Mouse (Mus musculus): ENCODE measurements around the gene Sorcs2.

Gene Sorcs2

DNA sequence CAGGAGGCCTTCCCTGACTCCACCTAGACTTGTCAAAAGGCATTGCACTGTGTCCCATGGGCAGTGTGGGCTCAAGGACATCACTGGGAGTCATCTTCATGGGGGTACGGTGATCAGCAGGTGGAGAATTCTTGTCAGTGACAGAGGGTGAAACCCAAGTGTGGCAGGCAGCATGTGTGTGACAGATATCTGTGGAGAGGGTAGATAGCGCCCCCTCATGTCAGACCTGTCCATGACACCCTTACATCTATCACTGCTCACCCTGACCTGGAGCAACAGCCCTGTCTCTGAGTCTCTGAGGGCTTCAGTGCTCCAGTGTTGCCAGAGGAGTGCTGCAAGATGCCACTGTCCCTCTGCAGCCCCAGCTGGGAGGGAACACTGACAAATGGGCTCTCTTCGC lies 343.4 kb downstream of the Sorcs2 start:
- no peak for DNase-seq

DNA sequence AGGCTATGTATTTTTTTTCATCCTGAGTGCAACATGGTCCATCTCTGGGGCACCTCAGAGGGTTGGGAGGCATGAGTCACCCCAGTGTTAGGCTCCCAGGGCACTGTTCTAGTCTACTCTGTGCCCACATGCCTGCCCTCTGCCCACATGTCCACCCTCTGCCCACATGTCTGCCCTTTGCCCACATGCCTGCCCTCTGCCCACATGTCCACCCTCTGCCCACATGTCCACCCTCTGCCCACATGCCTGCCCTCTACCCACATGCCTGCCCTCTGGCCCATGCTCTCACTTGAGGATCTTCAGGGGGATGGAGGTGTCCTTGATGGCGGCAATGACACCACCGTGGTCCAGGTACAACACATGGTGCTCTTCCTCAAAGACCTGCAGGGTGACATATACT lies 354.8 kb downstream of the Sorcs2 start:
- no peak for DNase-seq

DNA sequence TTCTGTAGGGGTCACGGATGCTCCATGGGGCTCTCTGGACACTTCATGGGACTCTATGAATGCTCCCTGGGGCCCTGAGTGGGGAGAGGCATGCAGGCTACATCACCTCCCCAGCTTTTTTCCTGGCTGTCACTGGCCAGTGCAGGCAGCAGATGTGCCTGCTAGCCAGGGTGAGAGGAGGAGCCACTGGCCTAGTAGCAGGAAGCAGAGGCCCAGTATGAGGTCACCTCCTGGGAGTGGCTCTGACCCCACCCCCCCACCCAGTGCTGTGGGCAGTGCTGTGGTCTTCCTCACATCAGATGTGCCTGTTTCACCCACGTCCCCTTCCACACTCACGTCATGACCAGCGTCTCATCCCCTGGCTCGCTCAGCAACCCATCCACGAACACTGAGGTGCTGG lies 356.2 kb downstream of the Sorcs2 start:
- peak in 1 of 2 experiments; percentile 27 for DNase-seq

DNA sequence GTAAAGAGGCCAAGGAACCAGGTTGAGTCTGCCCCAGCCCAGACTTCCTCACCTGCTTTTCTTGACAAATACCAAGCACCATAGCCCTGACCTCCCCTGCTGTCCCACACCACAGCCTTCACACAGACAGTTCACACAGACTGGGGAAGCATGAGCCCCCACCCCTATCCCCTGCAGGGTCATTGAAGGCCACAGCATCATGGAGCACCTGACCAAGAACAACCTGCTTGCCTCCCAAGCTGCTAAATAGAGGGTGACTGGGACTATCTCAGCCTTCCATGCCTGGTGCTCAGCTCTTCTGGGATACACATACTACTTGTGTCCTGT lies 356.7 kb downstream of the Sorcs2 start:
- DNase-seq, result no peak

DNA sequence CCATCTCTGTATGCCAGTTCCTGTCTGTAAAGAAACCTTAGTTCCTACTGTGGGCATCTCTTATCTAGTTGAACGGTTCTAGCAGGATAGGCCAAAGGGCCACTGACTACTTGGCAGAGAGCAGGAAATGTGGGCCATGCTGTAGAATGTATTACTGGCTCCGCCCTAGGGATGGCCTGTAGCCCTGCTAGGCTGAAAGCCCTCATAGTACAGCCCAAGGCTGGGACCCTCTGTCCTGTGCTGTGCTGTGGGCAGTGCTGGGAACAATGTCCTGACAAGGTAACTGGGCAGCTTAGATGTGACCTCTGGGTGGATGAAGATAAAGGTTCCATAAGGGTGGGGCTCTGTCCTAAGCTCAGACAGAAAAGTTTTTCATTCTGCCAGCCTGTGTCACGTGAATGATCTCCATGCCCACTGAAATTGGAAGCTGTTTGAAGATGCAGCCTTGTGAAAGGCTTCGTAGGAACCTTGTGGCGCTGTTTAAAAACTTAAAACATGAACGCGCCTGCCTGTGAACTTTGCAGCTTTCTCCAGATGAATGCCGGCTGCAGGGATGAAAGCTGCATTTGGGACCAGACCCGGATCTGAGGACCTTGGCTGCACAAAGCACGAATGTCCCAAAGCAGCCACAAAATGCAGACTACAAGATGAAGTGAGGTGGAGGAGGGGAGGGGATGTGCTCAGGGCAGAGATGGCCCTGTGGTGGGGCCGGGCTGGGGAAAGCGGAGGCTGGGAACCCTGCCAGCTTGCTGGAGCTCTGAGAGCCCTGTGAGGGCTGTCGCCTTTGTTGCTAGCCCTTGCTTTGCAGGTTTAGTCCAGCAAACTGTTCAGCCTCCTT lies 357.3 kb downstream of the Sorcs2 start:
- DNase-seq, result peak in 1 of 2 experiments; percentile 30

DNA sequence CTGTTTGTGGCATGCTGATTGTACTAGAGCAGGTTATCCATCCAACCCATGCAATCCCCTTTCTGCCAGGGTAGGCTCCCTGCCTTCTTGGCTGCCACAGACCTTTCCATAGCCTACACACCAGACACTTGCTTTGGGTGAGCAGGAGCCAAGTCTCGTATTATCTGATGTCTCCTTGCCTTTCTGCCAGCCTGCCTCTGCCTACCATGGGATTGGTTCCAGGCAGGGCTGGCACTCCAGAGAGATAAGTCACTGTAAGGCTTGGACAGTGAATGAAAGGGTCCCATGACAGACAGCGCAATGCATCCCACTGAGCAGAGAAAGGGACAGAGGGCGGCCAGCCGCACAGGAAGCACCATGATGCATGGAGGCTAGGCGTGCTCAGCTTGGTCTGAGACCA lies 358.3 kb downstream of the Sorcs2 start:
- no peak for DNase-seq

DNA sequence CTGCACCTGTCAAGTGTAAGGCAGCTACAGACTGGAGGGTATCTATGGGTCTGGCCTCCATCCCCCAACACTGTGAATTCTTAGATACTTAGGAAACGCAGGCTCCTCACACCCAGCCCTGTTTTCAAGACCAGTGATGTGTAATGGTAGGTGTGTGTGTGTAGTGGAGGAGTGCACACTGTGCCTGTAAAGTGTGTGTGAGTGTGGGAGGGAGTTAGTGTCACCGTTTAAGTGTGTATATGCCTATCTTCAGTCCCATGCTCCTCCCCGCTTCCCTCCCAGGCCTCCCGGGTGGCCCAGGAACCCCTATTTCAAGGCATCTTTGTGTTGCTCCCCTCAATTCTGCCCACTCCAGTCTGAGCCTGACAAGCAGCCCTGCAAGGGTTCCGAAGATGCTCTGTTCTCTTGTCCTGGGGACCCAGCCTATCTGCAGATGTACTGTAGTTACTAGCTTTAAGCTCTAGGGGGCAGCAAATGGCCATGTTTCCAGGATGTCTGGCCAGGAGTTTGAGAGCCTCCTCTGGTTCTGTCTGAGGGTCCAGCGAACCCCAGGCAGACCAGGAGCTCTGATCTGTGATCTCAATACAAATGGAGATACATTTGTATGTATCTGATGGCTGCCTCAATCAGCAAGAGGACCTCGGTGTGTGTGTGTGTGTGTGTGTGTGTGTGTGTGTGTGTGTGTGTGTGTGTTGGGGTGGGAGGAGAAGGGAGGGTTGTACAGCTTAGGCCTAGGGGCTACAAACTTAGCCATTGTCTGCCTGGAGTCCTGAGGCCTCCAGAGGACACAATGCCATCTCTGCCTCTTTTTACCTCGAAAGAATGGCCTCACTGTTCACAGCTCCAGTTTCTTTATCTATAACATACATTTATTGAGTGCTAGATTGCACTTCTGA lies 364.2 kb downstream of the Sorcs2 start:
- DNase-seq, result peak; percentile 28 to 46

DNA sequence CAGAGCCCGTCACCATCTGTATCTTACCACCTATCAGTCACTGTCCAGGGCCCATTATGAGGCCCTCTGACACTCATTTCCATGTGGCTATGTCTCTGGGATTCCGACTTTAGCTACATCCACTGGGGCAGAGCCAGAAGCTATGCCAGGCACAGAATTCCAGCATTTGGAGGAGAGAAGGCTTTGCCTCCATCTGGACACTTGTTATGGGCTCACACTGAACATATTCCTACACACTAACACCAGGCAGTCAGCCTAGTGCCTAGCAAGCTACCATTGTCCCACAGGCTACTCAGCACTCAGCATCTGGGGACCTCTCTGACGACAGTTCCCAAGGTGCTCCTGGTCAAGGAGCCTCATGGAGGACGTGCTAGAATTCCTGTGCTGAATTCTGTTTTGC lies 372.9 kb downstream of the Sorcs2 start:
- DNase-seq, result no peak

DNA sequence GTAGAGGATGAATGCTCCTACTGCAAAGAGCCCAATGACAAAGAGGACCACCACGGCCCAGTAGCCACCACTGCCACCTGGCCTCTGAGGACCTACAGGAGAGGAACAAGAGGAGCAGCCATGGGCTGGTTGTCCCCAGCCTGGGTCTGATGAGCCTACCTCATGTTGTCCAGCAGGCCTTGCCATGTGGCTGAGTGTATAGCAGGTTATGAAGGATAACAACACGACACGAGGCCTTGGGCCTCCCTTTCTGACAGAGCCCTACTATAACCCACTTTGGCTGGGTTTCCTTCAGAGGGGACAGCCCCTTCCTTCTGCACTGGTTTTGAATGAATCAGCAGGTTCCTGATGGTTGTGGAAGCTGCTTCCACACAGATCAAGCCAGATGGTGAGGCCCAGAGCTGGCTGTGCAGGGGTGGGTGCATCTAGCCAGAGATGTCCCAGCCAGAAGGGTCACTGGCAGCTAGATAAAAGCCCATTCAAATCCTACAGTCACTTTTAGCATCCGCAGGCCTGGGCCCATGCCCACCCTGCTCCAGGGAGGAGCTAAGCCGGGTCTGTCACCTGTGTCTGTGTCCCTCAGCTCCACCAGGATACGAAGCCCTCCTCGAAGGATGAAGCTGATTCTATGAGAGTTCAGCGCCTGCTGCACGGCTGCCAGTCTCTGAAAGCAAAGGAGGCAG lies 373.8 kb downstream of the Sorcs2 start:
- no peak for DNase-seq

DNA sequence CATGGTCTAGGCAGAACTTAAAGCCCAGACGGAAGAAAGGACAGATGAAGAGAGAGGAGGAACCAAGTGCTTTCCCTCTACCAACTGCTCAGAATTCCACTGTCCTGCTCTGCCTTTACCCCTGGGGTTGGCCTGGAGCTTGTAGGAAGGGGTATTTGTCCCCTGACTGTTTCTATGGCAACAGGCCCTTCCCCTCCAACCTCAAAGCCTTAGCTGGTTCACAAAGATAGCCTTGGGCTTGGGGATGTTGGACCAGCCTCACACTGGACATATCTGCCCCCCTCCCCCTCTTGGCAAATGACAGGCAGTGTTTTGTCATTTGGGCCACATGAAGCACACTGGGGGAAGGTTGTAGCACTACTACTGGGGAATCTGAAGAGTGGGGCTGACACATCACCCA lies 375.6 kb downstream of the Sorcs2 start:
- no peak for DNase-seq

DNA sequence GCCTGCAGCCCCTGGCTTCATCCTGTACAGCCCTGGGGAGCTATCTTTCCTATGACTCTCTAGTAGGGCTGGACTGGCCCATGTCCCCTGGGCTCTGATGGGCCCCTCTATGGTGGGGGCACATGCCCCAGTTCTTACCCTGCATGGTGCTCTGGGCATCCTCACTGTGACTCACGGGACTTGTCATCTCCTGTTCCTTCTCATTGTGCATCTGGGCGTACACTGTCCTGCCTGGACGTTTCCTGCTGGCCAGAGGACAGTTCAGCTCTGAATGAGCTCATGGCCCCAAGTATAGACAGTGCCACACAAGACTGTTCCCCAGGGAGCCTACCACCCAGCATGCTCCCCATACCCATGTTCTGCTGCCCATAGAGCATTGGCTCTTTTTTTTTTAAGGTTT lies 376.8 kb downstream of the Sorcs2 start:
- no peak for DNase-seq

DNA sequence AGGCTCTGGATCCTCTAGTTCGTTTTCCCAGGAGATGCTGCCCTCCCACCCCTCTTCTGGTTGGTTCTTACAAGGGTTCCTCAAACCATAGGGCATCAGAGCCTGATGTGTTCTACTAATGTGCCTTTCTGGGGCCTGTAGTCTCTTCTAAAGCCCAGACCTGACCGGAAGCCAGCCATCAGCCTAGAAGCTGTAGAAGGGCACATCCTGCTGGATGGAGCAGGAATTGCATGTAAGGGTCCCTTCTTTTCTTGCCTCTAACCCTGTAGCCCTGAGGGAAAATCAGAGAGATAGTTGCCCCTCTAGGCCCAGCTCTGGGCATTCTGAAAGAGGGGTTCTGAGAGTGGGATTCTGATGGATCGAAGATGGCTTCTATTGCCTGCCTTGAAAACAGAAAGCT lies 379.6 kb downstream of the Sorcs2 start:
- no peak for DNase-seq

DNA sequence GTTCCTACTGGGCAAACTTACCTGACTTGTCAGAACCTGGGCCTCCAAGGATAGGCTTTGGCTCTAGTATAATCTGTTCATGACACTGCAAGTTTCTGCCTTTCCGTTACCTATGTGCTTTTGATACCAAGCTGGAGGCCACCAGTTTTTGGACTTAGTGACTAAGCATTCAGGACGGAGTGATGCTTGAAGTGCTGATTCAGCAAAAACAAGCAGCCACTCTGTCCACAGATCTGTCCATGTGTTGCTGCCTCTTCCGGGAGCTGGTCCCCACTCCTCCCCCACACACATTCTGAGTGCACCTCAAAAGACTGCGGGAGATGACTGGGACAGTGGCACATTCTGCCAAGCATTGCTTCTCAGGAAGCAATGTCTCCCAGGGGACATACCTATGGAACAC lies 388.5 kb downstream of the Sorcs2 start:
- no peak for DNase-seq

DNA sequence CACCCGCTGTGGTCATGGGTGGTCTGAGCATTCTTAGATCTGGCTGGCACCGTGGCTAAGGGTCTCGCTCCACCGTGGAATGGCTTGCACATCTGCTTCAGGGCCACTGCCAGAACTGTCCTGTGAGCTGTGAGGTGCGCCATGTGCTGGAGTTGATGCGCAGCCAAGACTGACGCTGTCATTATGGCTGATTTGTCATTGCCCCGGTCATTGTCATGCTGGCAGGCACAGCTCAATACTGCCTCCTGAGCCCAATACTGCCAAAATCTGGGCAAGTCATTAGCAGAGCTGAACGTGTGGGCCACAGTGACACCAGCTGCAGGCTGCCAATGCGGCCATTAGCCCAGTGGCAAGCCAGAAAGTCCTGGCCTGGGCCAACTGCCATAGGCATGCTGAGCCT lies 390.3 kb downstream of the Sorcs2 start:
- no peak for DNase-seq

DNA sequence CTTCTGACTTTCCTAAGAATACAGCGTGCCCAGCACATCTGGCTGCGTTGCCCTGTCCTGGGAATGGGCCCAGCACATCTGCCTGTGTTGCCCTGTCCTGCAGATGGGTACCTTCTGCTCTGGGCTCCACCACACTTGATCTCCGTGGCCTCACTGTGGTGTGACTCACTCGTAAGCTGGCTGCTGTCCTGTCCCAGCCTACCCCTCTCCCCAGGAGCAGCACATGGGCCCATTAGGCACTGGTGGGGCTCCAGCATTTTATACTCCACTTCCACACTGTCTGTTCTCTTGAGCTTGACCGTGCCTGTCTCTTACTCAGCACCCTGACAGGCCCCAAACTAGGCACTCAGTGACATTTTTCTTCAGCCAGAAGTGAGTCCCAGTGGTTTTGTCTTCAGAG lies 391.4 kb downstream of the Sorcs2 start:
- no peak for DNase-seq

DNA sequence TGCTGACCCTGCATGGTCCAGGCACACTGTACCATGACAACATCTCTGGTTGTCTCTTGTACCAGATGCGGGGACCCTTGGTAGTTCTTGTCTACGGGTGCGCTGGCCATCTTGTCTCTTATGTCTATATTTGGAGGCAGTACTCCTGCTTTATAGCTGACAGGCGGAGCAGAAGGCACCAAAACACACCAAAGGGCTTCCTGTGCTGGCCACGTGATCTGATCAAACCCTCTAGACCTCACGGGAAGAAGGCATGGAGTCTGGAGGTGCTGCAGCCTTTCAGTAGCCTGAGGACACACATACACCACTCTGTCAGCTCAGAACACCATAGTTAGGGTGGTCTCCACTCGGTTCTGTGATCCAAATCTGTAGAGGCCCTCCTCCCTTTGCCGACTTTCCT lies 391.8 kb downstream of the Sorcs2 start:
- DNase-seq, result no peak

DNA sequence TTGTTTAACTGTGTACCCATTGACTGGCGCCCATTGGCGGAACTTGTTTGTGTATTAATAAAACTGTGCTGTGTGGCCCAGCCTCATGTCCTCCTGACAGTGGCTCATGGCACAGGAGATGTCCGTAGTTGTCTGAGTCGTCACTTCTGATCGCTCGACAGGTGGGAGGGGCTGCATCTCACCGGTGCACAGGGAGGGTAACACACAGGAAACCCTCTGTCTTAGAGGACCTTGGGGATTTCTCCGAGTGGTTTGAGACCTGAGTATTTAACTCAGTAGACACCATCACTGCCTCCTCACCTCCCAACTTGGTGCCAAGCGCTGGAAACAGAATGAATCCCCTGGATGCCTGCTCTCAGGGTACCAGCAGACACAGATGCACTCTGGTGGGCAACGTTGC lies 394.1 kb downstream of the Sorcs2 start:
- no peak for DNase-seq

DNA sequence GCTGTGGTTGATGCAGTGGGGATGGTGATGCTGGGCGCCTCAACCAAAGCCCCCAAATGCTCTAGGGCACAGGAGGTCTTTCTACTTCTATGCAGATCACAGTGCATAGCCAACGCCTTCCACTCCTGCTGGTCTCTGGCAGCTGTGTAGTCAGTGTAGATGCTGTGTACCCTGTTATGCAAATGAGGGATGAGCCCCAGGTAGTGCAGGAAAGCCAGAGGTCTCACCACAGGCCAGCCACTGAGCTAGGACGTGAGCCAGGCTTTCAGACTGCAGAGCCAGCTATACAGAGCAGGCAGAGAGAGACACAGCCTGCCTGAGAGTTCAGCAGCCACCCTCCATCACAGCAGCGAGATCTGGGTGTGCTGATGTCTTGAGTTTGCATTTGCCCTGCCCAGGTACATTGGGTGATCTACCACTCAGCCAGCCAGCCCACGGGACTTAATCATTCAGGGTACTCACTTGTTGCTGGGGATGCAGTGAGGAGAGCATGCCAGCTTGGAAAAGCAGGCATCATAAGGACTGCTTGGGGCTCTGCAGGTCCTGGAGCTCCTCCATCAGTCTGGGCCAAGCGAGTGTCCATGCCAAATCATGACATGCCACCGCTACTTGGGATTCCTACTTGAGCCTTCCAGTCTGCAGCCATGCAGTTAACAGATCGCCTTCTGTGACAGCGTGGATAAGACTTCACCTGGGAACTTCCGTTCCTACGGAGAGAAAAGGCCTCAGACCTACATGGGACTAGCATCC lies 407.8 kb downstream of the Sorcs2 start:
- no peak for DNase-seq

DNA sequence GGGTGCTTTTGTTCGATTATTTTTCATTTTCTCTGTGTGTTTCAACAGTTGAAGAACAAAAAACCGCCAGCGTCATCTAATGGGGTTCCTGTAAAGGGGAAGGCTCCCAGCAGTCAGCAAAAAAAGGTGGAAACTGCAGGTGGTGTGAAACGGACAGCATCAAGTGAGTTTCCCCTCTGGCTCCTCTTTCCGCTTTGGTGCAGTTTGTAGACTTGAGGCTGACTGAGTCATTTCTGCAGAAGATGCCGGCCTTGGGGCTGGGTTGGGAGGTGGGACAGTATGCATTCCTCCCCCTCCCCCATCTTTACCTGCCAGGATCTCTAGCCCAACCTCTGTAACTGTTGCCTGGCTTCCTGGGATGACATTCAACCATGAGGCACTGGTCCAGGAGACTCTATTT lies 408.4 kb downstream of the Sorcs2 start:
- DNase-seq, result no peak

DNA sequence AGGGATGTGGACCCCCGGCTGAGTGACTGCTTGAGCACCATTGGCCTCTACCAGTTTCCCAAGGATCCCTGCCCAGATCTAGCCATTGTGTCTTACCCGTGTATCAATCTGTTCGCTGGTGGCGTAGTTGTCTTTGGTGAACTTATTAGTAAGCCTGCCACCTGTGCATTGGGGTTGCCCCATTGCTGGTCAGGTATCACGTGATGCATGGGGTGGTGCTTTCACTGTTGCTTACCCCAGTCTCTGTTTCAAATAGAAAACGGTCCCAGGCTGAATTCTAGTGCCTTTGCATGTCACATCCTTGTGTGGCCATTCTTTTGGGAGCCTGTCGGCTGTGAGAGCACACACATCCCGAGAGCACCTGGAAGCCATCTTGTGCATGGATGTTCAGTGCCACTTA lies 409.9 kb downstream of the Sorcs2 start:
- DNase-seq, result no peak

DNA sequence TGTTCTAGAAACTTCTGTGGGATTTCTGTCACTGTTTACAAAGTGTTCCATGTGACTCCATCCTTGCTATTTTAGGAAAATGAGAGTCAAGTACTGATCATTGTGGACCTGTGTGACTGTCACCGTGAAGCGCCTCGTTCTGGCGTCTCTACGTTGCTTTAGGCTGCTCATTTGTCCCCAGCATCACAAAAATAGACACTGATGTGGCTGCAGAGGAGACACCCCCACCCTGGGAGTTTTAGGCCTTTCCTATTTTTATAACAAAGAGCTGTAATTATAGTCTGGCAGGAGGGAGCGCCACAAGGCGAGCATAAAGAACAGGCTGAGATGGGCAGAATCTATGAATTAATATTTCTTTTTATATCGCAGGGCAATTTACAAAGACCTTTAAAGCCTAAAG lies 412.3 kb downstream of the Sorcs2 start:
- DNase-seq, result no peak

DNA sequence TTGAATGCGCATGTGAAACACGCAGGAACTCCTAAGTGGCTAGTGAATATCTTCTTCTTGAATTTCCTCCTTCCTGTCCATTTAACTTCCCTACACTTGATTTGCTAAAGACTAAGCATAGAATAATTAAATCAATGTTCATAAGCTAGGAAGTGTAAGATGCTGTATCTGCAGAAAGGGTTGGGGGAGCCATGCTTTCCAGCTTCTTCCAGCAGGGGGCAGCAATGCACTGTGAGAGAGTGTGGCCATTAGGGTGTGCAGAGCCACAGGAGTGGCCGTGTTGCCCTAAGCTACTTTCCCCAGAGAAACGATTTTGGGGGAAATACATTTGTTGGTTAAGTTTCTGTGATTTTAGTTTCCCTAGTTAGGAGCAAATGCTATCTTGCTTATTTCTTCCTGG lies 416.0 kb downstream of the Sorcs2 start:
- peak; percentile 69 to 86 for DNase-seq

DNA sequence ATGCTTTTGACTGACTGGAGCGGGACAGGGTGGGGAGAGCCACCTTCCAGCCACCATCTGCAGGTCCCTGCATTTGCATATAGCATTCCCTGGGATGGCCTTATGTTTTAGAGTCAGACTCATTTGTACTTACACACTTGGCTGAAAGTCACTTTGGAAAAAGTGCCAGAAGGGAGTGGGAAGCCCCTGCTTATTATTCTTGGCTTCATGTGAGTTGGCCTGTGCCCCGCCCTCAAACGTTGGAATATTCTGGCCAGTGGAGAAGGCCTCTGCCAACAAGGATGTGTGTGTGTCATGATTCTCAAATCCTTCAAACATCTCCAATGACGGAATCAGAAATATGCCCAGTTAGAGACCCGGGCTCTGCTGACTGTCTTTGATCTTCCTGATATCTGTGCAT lies 416.6 kb downstream of the Sorcs2 start:
- no peak for DNase-seq
